Mouse (Mus musculus) ES-Bruce4 (cell line): ENCODE data around the gene Draxin.

Source experiments
- CTCF ChIP-seq: IDR thresholded peaks from one replicate; pipeline ENCODE4 v1.8.1; 2011; ENCODE audit warnings: low read depth, low read length
- EP300 ChIP-seq: IDR thresholded peaks from 2 replicates; pipeline ENCODE4 v1.6.1; 2011; ENCODE audit warnings: low read depth, low read length; ENCODE audit not compliant: insufficient read depth

- TF ChIP-seq CTCF = no peak
- no peak for TF ChIP-seq EP300
Observed at GRCm38 (mm10) chr4:148108565-148109100, 21.9 kb downstream of the Draxin start.
